Mouse (Mus musculus) heart, adult 2 months (tissue): ENCODE results near the gene Klf14. TPM values are rescaled to one million over a fixed set of nuclear protein-coding genes. Genes with fewer than 3 reads are reported as not detected.
A peak's percentile ranks its signal among the peaks of the same experiment; 100 is the strongest.

Experiments
- DNase-seq, 2 experiments: peaks; one replicate each; pipeline ENCODE4 v3.0.0; 2021
- H3K27ac ChIP-seq: fragments of 200-600 bp; 2 replicates; pipeline ENCODE4 v1.8.1; 2022
- H3K27me3 ChIP-seq: fragments of 200-500 bp; 2 replicates; pipeline ENCODE4 v1.6.1; 2012; ENCODE audit warnings: mild to moderate bottlenecking, low read length, inconsistent platforms, mixed read lengths; ENCODE audit not compliant: control insufficient read depth, insufficient read depth
- H3K36me3 ChIP-seq: fragments of 200-500 bp; 2 replicates; pipeline ENCODE4 v1.6.1; 2012; ENCODE audit warnings: low read length, inconsistent platforms; ENCODE audit not compliant: control insufficient read depth, insufficient read depth
- H3K4me1 ChIP-seq: fragments of 200-500 bp; 2 replicates; pipeline ENCODE4 v1.6.1; 2011; ENCODE audit warnings: low read length; ENCODE audit not compliant: control insufficient read depth, insufficient read depth
- H3K4me3 ChIP-seq: fragments of 200-600 bp; 2 replicates; pipeline ENCODE4 v1.8.1; 2022
- H3K79me2 ChIP-seq: fragments of 200-500 bp; replicated peaks from 2 replicates; pipeline ENCODE4 v1.6.1; 2012; ENCODE audit warnings: mild to moderate bottlenecking, inconsistent platforms, low read length, moderate library complexity, mixed read lengths; ENCODE audit not compliant: control insufficient read depth, insufficient read depth
- H3K9ac ChIP-seq: fragments of 200-500 bp; 2 replicates; pipeline ENCODE4 v1.6.1; 2012; ENCODE audit warnings: low read depth, mild to moderate bottlenecking, control low read depth, inconsistent platforms, low read length, mixed read lengths
- CTCF ChIP-seq: fragments of 200-600 bp; IDR thresholded peaks from 2 replicates; pipeline ENCODE4 v1.8.1; 2022; ENCODE audit warnings: antibody characterized with exemption, mild to moderate bottlenecking, moderate library complexity
- EP300 ChIP-seq: fragments of 200-500 bp; IDR thresholded peaks from 2 replicates; pipeline ENCODE4 v1.6.1; 2011; ENCODE audit warnings: low read depth, low read length, control low read depth; ENCODE audit not compliant: insufficient read depth
- POLR2A ChIP-seq: fragments of 200-500 bp; IDR thresholded peaks from 2 replicates; pipeline ENCODE4 v1.6.1; 2011; ENCODE audit warnings: mild to moderate bottlenecking, low read depth, low read length, control low read depth; ENCODE audit not compliant: insufficient read depth
- WGBS: fragments of 180-500 bp; shearing (Covaris S2); methylation state at CpG from one replicate; pipeline ENCODE4 v1.1.7; 2018; 5-methylcytosine and 5-hydroxymethylcytosine counted together
- intact Hi-C: fragments of 180-260 bp; cut with DNase I; formaldehyde crosslinking; loops from one replicate; pipeline ENCODE4 v1.15.1; 2025
- polyA plus RNA-seq: library from polyadenylated mRNA; depleted of rRNA; stranded (reverse); fragments of >200 nt; gene quantifications from 2 replicates; pipeline ENCODE4 v1.2.3, GENCODE M21; 2012
- total RNA-seq, 2 experiments: library from RNA; stranded (reverse); gene quantifications; 2 replicates each; pipeline ENCODE4 v1.2.3; 2021

Gene Klf14
- total and polyA plus RNA-seq, 3 experiments, result 0.06 to 0.26 (median 0.25) TPM

DNA sequence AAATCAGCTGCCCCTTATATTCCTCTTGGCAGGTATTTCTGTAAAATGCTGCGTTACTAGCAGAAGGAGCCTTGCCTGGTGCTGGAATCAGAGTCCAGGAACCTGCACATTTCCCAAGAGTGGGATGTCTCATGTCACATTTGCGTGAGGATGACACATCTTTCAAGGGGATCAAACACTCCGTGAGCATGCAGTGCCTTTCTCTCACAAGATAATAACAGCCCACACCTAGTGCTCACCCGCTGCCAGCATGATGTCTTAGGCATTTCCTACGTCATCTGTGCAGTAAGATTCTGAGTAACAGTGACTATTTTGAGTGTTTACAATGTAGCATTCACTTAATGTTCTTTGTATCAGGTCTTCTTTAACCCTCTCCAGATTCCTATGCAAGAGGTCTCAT, 22.5 kb upstream of the Klf14 start:
- H3K4me1 ChIP-seq, result no peaks in the 10 kb centered on the region; the same call in 1 of the 2 replicates
- no peaks in the 10 kb centered on the region for H3K79me2 ChIP-seq
- 80% methylated on average over 5 of the region's 5 CpGs for WGBS
- H3K27ac ChIP-seq, result no peak overlapping the region
- DNase-seq, result no peak
- TF ChIP-seq EP300, result no peak
- no peak for TF ChIP-seq CTCF
- no peak for TF ChIP-seq POLR2A
- intact Hi-C loops, result no loop called here
- no peak overlapping the region for H3K9ac ChIP-seq
- H3K4me3 ChIP-seq, result no peak overlapping the region
- no peaks in the 10 kb centered on the region for H3K27me3 ChIP-seq
- H3K36me3 ChIP-seq, result peaks cover 2% of the 10 kb centered on the region; the same call in 1 of the 2 replicates

DNA sequence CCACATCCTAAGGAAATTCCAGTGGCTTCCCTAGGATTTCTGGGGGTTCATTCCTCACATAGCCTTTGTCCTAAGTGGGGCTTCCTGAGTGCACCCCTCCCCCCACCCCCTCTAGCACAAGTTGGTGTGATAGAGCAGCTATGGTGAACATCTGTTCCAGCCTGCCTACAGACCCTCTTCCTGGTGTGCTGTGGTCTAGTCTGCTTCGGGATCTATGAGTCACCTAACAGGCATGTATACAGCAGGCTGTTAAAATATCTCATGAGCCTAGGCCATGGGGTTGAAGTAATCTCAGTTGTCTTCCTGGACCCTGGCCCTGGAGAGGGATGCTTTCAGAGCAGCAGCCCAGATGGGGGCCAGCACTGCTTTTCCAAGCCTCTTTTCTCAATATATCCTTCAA, 19.7 kb upstream of the Klf14 start:
- no peak overlapping the region for H3K4me3 ChIP-seq
- 26% methylated on average over 1 of the region's 1 CpGs for WGBS
- H3K9ac ChIP-seq, result no peak overlapping the region
- no peaks in the 10 kb centered on the region; the same call in 1 of the 2 replicates for H3K4me1 ChIP-seq
- DNase-seq, result no peak
- no peak overlapping the region for H3K27ac ChIP-seq
- intact Hi-C loops, result no loop called here
- H3K27me3 ChIP-seq, result no peaks in the 10 kb centered on the region
- TF ChIP-seq POLR2A (no peak), CTCF (no peak), EP300 (no peak)
- H3K36me3 ChIP-seq, result peaks cover 2% of the 10 kb centered on the region; the same call in 1 of the 2 replicates
- no peaks in the 10 kb centered on the region for H3K79me2 ChIP-seq

DNA sequence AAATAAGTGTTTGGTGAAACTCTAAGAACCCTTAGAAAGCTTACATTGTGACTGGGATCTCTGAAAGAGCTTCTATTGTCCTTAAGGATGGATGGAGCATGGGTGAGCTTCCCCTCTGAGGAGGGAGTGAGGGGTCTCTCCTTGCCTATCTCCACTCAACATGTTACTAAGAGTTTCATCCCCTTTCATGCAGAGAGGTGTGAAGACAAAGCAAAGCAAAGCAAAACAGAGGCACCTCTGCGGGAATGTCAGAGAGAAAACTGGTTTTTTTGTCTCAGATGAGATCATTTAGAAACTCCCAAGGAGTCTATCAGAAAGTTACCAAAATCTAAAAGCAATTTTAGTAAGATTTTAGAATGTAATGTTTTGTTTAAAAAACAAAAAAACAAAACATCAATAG, 13.2 kb upstream of the Klf14 start:
- intact Hi-C loops, result no loop called here
- WGBS, result 84% methylated on average over 1 of the region's 1 CpGs
- no peak overlapping the region for H3K27ac ChIP-seq
- H3K9ac ChIP-seq, result no peak overlapping the region
- no peak for TF ChIP-seq CTCF
- TF ChIP-seq EP300, result no peak
- no peak for TF ChIP-seq POLR2A
- H3K36me3 ChIP-seq, result no peaks in the 10 kb centered on the region
- H3K79me2 ChIP-seq, result no peaks in the 10 kb centered on the region
- no peak overlapping the region for H3K4me3 ChIP-seq
- H3K4me1 ChIP-seq, result no peaks in the 10 kb centered on the region
- DNase-seq, result no peak
- no peaks in the 10 kb centered on the region for H3K27me3 ChIP-seq

DNA sequence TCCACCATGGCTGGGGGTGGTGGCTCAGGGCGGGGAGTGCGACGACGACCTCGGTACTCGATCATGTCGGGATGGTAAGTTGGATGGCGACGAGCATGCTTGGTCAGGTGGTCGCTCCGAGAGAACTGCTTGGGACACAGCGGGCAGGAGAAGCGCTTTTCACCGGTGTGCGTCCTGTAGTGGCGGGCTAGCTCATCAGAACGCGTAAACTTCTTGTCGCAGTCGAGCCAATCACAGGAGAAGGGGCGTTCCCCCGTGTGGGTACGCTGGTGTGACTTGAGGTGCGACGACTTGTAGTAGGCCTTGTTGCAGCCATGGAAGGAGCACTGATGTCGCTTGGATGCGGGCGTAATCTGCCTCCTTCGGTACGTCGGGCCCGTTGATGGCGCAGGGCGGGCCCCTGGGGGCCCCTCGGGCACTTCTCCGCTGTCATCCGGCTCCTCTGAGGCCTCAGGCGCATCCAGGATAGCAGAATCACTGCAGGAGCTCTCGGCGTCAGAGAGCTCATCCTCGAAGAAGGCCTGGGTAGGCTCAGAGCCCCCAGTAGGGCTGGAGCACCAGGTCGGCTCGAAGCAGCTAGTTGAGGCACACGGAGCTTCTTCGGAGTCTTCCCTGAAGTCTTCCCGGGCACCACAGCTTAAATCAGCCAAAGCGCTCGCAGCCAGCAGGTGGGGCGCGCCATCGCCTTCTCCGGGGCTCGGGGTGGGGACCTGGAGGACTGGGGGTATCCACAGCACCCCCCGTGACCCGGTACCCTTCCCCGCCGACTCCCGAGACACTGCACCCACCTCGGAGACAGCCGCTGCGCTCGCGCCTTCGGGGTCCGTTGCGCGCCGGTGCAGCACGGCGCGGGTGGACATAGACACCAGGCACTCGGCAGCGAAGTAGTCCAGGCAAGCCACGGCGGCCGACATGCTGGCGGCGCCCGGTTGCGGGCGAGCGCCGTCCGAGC, 818 bp downstream of the Klf14 start:
- no peak overlapping the region for H3K9ac ChIP-seq
- no peaks in the 10 kb centered on the region for H3K79me2 ChIP-seq
- H3K27ac ChIP-seq, result no peak overlapping the region
- TF ChIP-seq EP300, result no peak
- no peak for TF ChIP-seq POLR2A
- no peak for TF ChIP-seq CTCF
- peak; percentile 10 to 36 for DNase-seq
- peaks cover 17% of the 10 kb centered on the region for H3K27me3 ChIP-seq
- intact Hi-C loops, result no loop called here
- no peaks in the 10 kb centered on the region for H3K4me1 ChIP-seq
- no peaks in the 10 kb centered on the region for H3K36me3 ChIP-seq
- H3K4me3 ChIP-seq, result peak overlapping the region; percentile 44; the same call in 1 of the 2 replicates
- 10% methylated on average over 84 of the region's 84 CpGs for WGBS

DNA sequence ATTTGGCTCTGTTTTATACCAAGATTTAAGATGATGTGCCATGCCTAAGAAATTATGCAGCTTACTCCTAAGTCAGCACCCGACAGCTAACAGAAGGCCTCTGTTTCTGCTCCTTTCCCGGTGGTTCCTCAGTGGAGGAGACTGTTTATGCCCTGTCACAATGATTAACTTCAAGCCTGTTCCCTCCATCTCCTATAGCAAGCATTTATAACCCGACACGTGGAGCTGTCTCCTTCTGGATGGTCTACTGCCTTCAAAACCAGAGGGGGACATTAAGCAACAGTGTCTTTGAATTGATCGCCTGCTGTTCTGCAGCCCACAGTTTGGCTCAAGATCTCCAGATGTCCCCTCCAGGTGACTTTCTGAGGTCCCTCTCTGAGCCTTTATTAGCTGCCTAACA, 19.6 kb downstream of the Klf14 start:
- WGBS, result 78% methylated on average over 5 of the region's 5 CpGs
- no peaks in the 10 kb centered on the region for H3K27me3 ChIP-seq
- no peak overlapping the region for H3K27ac ChIP-seq
- H3K36me3 ChIP-seq, result no peaks in the 10 kb centered on the region
- H3K4me3 ChIP-seq, result no peak overlapping the region
- H3K9ac ChIP-seq, result no peak overlapping the region
- no peaks in the 10 kb centered on the region for H3K79me2 ChIP-seq
- TF ChIP-seq EP300, result no peak
- no peak for TF ChIP-seq POLR2A
- TF ChIP-seq CTCF, result no peak
- no peak for DNase-seq
- intact Hi-C loops, result no loop called here
- H3K4me1 ChIP-seq, result no peaks in the 10 kb centered on the region

DNA sequence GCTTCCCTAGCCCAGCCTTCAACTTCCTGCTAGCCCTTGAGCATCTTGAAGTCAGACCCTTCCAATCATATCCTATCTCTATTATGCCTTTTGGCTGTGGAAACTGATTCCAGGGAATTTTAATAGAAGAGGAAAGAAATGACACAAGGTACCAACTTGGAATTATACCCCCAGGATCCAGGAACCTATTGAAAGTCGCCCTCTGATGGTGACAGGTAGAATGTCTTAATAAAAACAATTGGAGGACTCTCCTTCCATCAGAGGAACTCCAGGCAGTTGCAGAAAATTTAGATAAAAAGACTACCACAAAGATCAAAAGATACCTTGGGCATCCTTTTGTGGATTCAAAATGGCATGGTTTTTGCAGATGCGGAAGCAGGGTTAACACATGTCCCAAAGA, 36.1 kb downstream of the Klf14 start:
- 51% methylated on average over 2 of the region's 2 CpGs for WGBS
- Histone ChIP-seq H3K79me2 (no peaks in the 10 kb centered on the region), H3K27me3 (no peaks in the 10 kb centered on the region), H3K27ac (no peak overlapping the region), H3K4me3 (no peak overlapping the region), H3K4me1 (no peaks in the 10 kb centered on the region), H3K9ac (no peak overlapping the region), H3K36me3 (no peaks in the 10 kb centered on the region)
- intact Hi-C loops, result loop anchor here (10.0 kb wide), 1 partner anchor 388 kb away; no protein-coding TSS in a partner anchor
- no peak for TF ChIP-seq POLR2A
- TF ChIP-seq EP300, result no peak
- TF ChIP-seq CTCF, result peak; percentile 59
- no peak for DNase-seq
